Mouse (Mus musculus) layer of hippocampus, adult 18-20 months (tissue): ENCODE measurements around the gene Xpo4. TPM values are rescaled to one million over a fixed set of nuclear protein-coding genes. Genes with fewer than 3 reads are reported as not detected.
A peak's percentile ranks its signal among the peaks of the same experiment; 100 is the strongest.

Experiments used
- DNase-seq, 2 experiments: peaks; one replicate each; pipeline ENCODE4 v3.0.0; 2022; ENCODE audit warnings: low spot score in 2 of 2
- total RNA-seq, 2 experiments: library from RNA; stranded (reverse); gene quantifications; 2 replicates each; pipeline ENCODE4 v1.2.3; 2021

Xpo4 gene
- total RNA-seq, 2 experiments from 2014 or later, result 12.2 to 13.1 TPM

DNA sequence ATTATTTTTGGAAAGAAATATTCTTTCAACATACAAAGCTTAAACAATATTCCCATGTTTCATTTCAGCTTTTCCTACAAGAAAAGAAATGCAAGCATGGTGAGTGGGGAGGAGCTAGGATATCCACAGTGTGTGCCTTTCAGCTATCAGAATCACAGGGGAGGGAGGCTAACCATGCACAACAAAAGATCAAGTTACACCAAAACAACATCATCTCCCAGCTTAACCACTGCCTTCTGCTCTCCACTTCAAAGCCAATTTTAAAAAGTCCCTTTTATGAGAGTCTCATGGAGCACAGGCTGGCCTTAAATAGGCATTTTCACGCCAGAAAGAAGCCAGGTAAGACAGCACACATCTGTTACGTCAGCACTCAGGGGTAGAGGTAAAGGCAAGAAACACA is 54.2 kb downstream of the Xpo4 start:
- no peak for DNase-seq

DNA sequence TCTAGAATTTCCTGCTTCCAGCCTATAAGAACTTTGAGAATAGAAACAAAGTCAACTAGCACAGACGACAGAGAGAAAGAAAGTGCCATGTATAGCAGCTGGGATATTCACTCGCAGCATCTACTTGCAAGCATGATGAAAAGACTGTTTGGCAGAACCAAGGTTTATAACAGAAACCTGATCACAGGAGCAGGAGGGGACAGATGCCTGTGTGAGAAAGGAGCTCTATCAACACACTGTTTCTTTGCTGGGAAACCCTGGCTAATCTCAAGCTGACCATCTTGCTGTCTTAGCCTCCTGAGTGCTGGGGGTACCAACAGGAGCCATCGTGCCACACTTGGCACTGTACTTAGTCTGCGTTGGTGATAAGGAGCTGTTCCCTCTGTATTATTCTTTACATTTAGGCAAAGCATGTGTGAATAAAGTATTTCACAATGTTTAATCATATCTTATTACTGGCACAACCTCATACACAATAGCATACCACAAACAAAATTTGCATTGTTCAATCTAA is 55.4 kb downstream of the Xpo4 start:
- DNase-seq, result no peak

DNA sequence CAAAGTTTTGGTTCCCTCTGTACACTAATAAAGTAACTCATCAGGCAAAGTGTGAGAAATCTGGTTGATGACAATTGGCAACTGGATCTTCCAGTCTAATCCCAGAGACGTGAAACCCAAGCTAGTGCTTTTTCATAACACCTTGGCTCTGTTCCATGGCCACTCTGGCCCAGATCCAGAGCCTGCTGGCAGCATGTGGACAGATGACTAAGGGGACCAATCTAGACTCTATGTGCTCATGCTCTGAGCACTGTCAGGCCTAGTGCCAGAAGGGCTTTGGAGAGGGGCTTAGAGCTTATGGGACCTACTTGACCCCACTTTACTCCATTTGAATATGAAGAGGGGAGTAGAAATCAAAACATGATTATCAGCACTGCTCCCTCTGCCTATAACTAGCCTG is 57.7 kb downstream of the Xpo4 start:
- DNase-seq, result peak; percentile 79 to 90

DNA sequence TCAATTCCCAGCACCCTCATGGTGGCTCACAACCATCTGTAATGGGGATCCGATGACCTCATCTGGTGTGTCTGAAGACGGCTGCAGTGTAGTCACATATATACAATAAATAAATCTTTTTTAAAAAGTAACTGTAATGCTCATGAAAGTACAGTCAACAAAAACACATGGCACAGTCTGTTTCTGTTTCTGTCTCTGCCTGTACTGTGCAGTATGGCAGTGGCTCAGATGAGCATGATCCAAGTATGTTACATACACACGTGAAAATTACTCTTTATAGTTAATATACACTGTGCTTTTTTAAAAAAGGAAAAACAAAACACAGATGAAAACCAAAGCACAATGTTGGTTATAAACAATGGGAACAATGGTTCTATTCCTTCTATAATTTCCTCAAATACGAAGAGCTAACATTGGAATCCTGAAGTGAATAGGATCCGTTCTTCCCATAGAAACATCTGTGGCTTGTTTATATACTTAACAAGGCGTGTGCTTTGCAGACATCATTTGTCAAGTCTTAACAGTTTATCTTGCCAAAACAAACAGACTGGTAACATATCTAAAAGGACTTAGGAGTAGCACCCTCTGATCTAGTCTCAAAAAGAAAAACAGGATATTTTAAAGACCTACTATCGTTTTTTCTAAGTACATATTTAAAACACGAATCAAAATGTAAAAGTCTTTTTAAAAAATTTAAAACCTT is 58.4 kb downstream of the Xpo4 start:
- no peak for DNase-seq

DNA sequence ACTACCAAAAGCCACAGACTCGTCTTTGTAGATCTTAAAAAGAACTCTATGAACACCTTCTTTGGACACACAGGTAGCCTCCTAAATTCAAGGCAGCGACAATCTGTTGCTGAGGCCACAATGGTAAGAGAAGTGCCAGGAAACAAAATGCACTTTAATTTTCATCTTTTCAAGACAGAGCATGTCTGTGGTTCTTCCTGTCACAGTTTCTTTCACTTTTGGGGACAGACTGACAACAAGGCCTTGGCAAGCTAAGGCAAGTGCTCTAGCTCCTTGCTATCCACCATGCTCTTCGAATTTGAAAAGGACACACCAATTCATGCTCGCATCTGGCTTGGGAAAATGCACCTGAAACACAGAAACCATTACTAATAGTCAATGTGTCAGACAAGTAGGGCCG is 72.0 kb downstream of the Xpo4 start:
- no peak for DNase-seq

DNA sequence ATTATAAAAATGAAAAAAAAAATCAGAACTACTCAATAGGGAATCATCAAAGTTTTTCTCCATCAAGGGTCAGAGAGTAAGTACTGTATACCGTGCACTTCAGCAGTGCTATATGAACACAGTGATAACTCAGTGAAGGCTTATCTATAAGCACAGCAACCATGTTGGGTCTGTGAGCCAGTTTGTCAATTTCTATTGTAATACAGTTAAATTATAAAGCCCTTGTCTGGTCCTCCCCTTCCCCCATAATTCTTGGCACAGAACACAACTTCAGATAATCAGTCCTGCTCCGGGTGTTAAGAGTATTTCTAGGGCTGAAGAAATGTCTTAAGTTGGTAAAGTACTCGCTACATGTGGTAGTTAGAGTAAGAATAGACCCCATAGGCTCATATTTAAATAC is 73.4 kb downstream of the Xpo4 start:
- no peak for DNase-seq

DNA sequence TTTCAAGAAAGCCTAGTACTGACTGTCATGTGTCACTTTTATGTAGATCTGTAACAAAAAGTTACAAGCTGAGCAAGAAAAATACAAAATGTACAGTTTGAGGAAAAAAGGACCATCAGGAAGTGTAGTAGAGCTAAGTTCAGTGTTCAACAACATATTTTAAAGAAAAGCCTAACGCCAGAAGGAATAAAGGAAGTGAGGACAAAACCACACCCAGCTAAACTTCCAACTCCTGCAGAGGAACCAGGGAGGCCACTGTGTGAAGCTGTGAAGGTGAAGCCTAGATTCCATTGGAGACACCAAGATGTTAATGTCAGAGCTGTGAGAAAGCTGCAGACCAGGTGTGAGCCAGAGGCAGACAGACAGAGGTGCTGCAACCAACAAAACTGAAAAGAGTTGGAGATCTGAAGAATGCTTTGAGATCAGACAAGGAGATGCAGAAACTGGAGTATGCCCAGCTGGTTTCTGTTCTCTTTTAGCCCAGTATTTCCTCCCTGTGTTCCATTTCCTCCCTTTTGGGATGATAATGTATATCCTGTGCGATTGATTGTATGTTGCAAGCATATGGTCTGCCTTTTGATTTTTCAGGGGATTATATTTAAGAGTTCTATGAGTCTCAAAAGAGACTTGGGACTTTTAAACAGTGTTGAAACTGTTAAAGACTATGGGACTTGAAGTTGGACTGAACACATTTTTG is 88.7 kb downstream of the Xpo4 start:
- no peak for DNase-seq

DNA sequence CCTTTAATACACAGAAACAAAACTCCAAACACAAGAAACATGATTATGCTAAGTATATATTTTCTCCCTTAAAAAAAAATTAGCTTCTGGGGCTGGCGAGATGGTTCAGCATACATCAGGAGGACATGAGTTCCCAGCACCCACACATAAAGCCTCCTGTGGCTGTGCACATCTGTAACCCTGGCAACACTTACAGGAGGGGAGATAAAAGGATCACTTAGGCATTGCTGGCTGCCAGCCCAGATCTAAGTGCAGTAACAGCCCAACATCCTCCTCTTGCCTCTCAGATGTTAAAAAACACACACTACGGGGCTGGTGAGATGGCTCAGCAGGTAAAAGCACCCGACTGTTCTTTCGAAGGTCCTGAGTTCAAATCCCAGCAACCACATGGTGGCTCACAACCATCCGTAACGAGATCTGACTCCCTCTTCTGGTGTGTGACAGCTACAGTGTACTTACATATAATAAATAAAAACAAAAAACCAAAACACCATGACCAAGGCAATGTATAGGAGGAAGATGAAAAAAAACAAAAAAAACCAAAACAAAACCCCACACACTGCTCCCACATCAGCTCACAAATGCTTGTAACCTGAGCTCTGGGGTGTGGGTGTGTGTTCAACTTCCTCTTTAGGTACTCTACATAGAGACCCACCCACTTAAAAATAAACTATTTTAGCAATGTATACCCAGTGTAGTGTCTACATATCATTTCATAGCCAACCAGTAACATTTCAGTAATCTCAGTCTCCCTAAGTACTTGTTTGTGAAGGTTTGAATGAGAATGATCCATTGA is 90.2 kb downstream of the Xpo4 start:
- DNase-seq, result no peak

DNA sequence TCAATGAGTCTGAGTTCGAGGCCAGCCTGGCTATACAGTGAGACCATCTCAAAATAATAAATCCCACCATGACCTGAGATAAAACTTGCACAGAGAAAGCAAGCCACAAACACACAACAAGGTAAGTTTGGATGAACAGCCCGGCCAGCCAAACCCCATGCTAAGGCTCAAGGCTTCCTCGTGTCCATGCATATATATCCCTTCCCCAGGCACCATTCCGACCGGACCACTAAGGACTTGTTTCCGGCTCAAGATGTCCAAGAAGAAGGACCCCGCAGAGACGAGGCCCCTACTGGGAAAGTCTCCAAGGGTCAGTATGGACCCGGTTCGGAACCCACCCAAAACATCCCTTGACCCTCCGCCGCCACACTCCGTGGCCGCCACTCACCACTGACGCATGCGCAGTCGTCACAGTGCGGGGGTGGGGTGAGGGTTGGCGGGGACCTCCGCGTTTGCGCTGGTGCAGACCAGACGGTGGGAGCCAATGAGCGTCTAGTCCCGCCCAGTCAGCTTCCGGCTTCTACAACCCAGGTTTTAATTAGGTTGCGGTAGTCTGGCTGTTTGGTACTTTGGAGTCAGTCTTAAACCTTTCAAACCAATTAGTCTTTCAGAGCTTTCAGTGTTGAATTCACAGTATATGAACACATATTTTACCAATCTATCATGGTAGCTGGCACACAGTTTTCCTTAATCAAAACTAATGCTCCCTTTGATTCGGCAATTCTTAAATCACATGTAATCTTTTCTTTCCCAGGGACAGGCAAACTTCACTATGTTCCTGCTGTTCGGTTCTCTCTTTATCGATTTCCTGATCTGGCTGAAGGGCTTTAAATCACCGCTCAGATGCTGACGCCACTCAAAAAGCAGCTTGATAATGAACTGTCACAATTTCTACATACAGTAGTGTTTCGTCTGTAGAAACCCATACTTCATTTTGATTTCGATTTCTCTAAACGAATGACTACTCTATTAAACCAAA is 93.8 kb downstream of the Xpo4 start, which contains the start of gene Eef1akmt1:
Gene Eef1akmt1 (minus strand): TSS at position 458 of the 979 bp plus-strand sequence.
- DNase-seq, result peak; percentile 94 to 97

DNA sequence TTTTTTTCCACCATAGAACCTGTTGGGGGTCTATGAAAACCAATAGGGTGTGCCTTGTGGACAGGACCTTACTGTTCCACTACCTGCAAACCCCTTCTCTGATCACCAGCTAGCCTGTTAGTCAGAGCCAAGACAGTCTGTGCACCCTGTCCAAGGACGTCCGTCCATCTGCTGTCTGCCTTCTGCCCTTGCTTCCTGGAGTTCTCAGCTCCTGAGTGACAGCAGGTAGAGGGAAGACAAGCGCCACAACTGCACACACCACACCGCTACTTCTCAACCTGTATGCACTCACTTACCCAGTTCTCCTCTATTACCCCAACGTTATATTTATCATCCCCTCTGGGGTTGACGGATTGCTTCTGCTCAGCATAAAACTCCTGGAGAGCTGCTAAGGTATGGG is 99.6 kb downstream of the Xpo4 start:
- DNase-seq, result no peak

DNA sequence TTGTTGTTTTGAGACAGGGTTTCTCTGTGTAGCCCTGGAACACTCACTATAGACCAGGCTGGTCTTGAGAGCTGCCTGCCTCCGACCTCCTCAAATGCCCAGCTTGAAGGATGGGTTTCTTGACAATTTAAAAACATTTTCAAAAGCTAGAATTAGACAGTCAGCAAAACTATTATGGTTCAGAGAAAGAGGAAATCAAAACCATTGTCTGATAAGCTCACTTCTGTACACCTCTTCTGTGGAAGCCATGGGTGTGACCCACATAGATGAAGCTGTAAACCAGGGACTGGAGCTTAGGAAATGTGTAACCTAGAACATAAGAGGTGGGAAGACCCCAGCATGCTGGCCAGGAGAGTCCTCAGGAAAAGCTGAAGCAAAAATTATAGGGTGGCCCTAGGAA is 108.3 kb downstream of the Xpo4 start:
- DNase-seq, result no peak

DNA sequence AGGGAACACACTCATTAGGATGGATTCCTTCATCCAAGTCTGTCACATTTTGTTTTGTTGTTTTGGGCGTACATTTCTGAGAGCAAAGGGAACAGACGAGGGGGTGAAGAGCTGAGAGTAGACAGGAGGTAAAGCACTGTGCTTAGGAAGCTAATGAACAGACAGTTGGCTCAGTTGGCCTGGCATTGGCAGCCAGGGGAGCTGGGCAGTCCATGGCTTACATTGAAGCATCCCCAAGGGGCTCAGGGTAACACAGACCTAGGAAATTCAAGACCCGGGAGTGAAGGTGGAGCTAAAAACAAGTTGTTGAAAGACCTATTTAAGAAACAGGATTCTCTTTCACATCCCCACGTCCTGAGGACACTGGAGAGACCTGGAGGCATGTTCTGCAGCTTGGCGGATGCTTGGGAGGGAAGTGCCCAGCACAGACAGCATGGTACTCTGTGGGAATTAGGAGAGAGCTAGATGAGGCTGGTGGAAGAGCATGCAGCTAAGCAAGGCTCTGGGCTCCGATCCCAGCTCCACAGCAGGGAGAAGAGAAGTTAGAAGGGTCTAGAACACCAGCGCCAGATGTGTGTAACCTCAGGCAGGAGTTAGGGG is 109.7 kb downstream of the Xpo4 start:
- no peak for DNase-seq

DNA sequence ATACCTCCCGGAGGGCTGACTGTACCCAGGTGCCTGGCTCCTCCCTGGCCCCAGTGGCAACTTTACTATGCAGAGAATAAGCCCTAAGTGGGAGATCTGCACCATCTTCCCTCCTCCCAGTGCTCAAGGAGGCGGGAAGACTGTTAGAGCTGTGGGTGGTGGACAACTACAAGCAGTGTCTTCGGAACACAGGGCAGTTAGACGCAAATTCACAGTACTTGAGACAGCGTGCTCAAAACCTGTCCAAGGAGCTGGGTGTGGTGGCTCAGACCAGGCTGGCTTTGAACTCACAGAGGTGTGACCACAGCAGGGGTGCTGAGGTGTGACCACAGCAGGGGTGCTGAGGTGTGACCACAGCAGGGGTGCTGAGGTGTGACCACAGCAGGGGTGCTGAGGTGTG is 110.8 kb downstream of the Xpo4 start:
- no peak for DNase-seq

DNA sequence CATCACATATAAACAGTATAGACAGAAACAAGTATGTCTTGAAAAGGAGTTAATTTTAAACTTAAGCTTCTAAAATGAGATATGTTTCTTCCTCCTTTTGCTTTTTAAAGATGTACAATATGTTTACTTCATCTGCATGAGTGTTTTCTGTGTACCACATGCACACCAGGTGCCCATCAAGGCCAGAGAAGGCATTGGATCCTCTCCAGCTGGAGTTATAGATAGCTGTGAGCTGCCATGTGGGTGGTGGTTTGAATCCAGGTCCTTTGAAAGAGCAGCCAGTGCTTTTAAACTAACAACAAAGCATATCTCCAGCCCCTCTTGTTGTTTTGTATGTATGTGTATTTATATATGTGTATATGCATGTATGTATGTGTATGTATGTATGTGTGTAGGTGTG is 112.3 kb downstream of the Xpo4 start:
- no peak for DNase-seq

DNA sequence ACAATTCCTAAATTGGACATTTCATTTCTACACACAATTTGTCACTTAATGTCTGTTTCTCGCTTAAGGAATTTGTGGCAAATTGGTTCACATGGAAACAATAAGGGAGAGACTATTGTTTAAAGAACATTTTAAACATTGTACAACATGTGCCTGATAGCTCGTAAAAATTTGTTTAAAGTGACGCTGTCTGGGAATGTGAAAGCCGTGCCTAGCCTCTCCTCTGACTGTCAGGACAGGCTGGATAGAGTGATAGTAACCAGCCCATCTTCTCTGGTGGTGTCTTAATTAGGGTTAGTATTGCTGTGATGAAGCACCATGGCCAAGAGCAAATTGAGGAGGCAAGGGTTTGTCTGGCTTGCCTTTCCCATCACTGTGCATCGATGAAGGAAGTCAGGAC is 118.2 kb downstream of the Xpo4 start:
- DNase-seq, result no peak

DNA sequence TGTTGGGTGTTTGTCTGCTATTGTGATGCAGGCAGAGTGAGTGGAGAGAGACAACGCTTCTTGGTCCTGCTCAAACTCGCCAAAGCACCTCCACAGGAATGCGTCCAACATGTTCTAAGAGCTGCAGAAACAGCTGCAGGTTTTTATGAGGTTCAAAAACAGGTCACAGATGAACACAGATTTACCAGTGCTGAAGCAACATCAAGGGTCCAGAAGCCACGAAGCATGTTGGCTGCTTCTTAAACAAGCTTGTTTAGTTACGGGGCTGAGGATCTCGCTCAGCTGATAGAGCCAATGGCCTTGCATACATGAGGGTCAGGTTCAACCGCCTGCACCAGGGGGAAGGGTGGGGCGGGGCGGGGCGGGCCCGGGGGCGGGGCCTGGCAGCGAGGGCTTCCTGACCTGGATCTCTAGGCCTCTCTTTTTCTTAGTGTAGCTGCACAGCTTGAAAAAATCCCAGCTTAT is 118.6 kb downstream of the Xpo4 start:
- DNase-seq, result no peak

DNA sequence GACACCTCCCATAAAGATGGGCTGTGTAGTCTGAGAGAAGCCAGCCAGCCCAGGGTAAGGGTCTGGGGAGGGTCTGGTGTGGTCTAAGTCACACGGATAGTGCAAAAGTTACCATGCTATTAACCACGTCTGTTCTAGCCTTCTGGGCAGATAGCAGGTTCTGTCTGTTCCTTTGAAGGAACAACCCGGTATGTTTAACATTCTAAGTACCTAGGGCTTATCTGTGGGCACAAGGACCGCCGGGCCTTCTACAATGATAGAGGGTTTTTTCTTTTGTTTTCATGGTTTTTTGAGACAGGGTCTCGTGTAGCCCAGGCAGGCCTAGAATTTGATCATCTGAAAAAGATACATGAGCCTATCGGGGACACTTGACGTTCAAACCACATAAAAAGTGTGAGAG is 119.1 kb downstream of the Xpo4 start:
- DNase-seq, result no peak

DNA sequence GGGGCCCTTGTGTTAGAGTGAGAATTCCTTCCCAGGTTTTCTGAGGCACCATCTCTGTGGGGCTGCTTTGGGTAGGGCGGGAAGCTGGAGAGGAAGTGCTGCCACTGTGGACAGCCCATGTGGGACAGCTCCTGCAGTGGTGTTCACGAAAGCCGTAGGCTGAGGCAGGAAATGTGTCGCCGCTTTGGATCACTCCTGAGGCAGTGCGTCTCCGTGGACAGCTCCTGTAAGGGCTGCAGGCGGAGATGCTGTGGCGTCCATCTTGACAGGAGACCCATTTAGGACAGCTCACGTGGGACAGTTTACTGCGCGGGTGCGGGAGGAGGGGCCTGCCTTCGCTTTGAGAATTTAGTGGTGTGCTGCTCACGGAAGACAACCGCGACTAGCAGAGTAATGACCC is 119.7 kb downstream of the Xpo4 start:
- no peak for DNase-seq

DNA sequence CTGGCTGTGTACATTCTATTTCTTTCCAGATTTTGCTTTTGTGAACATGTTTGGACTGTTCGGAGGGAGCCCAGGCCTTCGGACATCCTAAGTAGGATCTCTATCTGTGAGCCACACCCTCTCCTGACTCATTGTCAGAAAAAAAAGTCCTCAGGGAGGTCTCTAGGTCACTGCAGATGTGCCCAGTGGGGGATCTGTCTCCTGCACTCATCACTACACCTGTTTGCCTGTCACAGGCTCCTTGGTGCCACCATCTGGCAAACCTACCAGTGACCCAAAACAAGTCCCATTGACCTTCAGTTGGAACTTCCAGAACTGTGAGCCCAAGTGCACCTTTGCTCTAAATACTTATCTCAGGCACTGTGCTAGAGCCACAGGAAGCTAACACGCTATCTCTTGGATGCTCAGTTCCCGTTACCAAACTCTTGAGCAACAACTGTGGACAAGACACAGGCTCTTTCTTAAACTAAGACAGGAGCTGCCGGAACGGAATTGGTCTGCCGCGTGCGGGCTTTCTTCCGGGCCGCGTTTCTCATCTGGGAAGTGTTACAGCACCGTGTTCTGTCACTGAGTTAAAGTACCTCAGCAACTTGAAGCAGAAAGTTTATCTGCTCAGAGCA is 121.7 kb downstream of the Xpo4 start:
- no peak for DNase-seq

DNA sequence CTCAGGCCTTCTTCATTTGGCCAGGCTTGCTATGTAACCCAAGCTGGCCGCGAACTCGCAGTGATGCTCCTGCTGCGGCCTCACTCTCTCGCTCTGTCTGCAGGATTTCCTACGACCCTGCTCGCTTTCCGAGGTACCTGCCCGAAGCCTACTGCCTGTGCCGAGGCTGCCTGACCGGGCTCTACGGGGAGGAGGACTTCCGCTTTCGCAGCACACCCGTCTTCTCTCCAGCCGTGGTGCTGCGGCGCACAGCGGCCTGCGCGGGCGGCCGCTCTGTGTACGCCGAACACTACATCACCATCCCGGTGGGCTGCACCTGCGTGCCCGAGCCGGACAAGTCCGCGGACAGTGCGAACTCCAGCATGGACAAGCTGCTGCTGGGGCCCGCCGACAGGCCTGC is 123.0 kb downstream of the Xpo4 start:
- no peak for DNase-seq
